Mouse (Mus musculus) testis, postnatal 14 days (tissue): ENCODE measurements at regions not wholly inside any gene's neighbourhood (a gene's known extent, or its start where the extent isn't known, plus 50 kb on each side); places are given as distances from the start of the nearest gene placed in this dataset.

Experiments used
- DNase-seq: peaks from one replicate; pipeline ENCODE4 v3.0.0; 2021; ENCODE audit warnings: low spot score

- no peak for DNase-seq
Measured at GRCm38 (mm10) chr14:46082646-46083045, 296.6 kb upstream of the Gm15217 start.

- no peak for DNase-seq
Measured at GRCm38 (mm10) chr14:46088968-46089691, 290.1 kb upstream of the Gm15217 start.

GRCm38 (mm10) chr14:46115950-46116349 lies 263.3 kb upstream of the Gm15217 start:
- no peak for DNase-seq

DNA sequence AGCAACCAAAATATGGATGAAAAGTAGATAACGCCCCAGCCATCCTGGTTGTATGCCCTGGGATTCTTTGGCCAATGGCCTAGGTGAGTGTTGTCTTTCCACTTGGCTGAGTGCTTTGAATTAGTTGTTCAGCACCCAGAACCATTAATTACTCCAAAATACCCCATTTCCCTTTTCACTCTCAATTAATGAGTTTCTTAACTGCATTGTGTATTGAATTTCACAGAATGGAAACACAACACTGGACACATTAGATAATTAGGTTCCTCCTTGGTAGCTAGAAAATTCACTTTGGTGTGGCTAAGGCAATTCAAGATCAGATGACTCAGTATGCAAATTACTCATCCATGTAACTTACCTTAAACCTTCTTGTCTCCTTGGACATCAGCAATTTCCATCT lies 252.7 kb upstream of the Gm15217 start:
- DNase-seq, result no peak

- DNase-seq, result no peak
Measured at GRCm38 (mm10) chr14:46129762-46130161, 249.5 kb upstream of the Gm15217 start.

DNA sequence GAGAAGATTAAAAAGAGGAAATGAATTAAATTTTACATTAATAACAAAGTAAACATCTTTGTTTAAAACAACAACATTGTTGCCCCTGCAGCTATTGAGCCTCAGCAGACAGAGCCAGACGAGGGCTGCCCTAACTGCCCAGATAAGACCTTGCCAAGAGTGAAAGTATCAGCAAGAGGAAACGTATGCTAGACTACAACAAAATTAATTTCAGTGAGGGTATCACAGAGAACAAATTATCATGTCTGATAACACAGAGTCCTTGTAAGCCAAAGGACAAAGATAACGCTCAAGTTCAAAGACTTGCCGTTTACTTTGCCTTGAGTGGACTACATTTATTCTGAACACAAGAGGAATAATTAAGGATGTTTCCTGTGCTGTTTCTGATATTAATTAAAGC lies 235.0 kb upstream of the Gm15217 start:
- no peak for DNase-seq

- no peak for DNase-seq
Measured at GRCm38 (mm10) chr14:46144707-46145106, 234.5 kb upstream of the Gm15217 start.

DNA sequence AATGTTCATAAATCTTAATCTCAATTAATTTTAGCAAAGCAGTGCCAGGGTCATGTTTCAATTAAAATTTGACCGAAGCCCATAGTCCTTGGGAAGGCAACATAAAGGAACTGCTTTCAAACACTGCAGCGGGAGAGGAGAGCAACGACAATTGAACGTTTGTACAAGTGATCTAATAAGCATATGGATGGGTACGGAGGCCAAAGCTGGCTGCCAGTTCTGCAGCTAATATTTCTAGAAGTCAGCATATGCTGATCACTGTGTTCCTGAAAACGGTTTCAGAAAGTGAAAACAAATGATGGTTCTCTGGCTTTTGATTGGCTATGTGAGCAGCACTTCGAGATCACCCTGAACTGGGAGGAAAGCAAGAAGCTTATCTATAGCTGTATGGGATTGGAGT lies 233.6 kb upstream of the Gm15217 start:
- DNase-seq, result no peak

DNA sequence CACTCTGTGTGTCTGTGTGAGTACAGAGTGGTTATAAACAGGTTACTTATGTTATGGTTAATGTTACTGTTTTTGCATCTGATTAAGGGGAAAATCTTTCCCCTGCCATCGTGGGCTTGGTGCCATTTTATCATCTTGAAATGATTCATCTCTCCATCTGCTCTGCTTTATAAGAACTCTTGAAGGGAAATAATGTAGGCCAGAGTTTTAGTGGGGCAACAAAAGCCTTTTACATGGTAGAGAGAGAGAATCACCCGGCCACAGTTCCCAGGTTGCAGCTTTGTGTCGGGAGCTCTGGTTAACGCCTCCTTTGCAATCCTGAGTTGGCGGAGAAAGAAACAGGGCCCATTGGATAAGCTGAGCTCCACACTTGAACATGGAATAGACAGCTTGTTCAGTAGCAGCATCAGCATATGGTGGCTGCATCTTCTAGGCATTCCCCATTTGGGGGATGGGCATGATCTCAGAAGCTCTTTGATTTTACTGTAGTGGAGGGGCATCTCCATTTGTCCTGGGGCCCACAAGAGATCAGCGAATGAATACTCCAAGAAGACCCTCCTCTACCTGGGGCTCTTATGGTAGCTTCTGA lies 230.0 kb upstream of the Gm15217 start:
- no peak for DNase-seq

GRCm38 (mm10) chr14:46158741-46159140 lies 220.5 kb upstream of the Gm15217 start:
- DNase-seq, result no peak

DNA sequence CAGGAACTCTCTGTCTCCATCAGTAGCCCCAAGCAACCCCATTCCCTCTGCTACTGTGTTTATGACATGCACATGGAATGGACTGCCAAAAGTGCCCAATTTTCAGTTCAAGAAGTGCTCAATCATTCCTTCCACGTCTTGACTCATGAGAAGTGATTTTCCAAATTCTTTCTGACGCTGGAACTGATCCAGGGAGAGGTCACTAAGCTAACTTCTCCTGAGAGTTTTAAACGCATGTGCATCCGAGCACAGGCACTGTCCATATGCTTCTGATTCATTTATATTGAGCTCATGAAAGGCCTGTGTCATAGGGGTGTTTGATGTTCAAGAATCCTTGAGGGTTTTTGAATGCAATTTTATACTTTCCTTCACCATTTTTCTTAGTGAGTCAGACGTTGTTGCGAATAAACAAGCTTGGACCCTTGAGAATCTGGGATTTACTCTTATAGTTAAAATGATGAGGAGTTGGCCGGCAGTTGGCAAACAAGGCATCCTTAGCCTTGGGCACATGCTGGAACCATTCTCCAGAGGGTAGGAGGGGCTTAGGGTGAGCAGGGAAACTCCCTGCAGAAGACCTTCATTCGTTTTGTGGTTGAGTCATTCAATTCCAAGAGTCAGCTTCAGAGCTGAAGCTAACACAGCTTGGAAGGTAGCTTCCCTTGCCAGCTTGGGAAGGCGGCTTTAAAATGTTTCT lies 206.9 kb upstream of the Gm15217 start:
- DNase-seq, result no peak

- no peak for DNase-seq
Measured at GRCm38 (mm10) chr14:46172875-46173324, 206.3 kb upstream of the Gm15217 start.

GRCm38 (mm10) chr14:46174386-46174785 lies 204.8 kb upstream of the Gm15217 start:
- no peak for DNase-seq

DNA sequence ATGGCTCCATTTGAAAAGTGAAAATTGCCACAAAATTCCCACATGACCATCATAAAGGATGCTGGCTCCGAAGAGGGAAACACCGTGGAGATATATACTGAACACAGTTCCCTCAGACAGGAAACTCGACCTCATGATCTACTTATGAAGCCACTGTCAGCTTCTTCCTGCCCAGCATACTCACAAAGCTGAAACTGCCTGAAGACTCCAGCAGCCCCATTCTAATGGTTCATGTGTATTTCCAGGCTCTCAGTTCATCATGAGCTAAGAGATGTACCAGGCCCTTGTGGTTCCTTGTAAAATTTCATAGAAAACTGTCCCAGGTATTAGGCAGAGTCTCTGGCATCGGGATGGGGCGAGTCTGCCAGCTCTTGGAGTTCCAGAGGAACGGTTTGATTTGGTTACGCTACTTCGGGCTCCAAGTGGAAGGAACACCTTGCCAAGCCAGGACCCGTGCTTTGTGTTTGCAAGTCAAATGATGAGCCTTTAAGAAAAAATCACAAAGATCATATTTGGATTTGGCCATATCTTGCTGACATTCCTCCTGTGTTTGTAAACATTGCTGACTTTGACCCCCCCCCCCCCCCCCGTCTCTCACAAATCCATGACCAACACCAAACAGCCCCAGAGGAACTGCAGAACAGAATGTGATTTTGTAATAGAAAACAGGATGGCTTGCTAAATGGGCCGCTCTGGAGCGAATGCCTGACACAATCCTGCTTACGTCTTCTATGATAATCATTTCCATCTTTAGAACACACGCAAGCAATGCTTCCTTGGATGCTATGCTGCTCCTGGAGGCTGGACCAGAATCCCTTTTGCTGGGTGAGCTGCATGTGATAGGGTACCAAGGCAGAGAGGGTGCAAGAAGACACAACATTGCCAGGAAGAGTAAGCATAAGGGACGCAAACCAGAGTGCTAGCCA lies 203.7 kb upstream of the Gm15217 start:
- DNase-seq, result no peak

DNA sequence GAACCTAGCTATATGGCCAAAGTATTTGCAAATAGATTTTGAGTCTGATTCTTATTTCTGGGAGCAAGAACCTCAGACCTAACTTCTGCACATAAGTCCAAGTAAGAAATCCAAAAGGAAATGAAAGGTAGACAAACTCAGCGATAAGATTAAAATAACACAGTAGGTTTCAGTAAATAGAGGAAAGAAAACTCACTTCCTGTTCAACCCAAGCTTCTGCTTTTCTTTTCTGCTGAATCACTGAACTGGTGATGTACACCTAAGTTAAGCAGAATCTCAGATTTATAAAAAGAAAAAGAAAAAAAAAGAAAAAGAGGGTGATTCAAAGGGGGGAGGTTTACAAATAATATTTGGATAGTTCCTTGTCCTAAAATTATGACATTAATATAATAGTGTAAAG lies 200.2 kb upstream of the Gm15217 start:
- no peak for DNase-seq

- no peak for DNase-seq
Measured at GRCm38 (mm10) chr14:46191639-46192399, 187.4 kb upstream of the Gm15217 start.

GRCm38 (mm10) chr14:46193577-46193976 lies 185.6 kb upstream of the Gm15217 start:
- no peak for DNase-seq

DNA sequence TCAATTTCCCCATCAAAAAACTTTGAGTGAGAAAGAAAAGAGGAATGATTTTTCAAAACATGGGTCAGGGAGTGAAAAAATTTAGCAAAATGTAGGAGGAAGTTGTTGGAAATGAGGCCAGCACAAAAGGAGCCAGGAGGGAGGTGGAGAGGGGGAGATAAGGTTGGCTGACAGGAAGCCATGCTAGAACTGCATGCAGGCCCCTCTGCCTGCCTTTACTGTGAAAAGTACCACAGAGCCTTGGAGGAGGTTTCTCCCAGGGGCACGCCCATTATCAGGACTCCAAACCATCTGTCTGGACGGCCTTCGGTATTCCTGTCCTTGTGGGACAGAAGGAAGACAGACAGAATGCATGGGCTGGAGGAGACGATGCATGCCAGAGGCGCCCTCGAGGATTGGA lies 183.3 kb upstream of the Gm15217 start:
- no peak for DNase-seq

- no peak for DNase-seq
Measured at GRCm38 (mm10) chr14:46202818-46203217, 176.4 kb upstream of the Gm15217 start.

DNA sequence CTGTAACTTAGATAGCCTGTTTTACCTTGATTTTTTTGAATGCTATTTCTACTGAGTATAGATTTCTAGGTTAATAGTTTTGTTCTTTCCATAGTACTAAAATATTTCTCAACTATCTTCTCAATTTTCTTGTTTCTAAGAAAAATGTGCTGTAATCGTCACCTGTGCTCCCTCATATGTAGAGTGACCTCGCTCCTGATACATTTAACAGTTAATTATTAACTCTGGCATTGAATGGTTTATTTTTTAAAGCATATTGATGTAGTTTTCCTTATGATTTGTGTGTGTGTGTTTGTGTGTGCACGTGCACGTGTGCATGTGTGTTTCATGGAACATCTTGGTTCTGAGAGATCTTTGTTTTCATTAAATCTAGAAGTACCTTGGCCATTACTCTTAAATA lies 158.7 kb upstream of the Gm15217 start:
- no peak for DNase-seq

DNA sequence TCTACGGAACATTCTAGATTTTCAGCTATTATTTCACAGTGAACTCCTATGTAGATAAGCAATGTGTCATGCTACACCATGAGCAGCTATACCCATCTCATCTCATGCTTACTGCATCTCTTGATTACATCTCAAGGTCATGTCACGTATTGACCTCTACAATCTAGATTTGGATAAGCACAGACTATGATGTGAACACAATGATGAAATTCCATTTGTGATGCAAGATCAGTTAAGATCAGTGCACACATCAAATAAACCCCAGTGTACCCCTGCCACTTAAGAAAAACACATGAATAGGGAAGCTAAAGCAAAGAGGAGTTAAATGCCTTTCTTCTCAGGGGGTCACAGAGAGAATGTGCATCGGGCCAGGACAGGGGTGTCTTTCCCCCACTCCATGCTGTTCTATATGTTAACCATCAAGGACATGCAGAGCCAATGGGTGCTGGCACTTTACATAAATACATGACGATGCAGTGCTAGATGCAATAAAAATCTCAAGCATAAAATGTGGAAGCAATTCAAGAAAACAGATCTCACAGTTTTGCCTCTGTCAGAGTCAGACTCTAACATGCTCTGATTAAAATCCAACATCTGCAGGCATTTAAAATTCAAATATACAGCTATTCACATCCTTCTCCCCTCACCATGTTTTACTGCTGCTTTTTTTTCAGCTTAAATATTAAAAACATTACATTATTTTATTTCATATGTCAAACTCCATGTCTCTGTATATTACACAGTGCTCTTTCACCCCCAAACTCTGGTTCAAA lies 157.1 kb upstream of the Gm15217 start:
- DNase-seq, result no peak
